Mouse (Mus musculus): Measurements from ENCODE around the gene Id3.

GRCm38 (mm10) chr4:136159802-136160397, 16.6 kb downstream of the Id3 start:
- TF ChIP-seq CEBPB (IDR thresholded peaks at IDR 0.05; ENCODE audit: low read depth) (no peak), MAX (IDR thresholded peaks at IDR 0.05) (no peak)
